Mouse (Mus musculus) hindbrain, embryonic 16.5 days (tissue): ENCODE measurements around the gene Tle6. TPM values are rescaled to one million over a fixed set of nuclear protein-coding genes. Genes with fewer than 3 reads are reported as not detected.

Experiments
- ATAC-seq: fragments of 200-750 bp; cut with Nextera tagmentation; 2 replicates; pipeline ENCODE4 v1.8.0; 2017; ENCODE audit warnings: moderate TSS enrichment, moderate library complexity
- H3K27ac ChIP-seq: fragments of 300-500 bp; sonication (generic); 2 replicates; pipeline ENCODE4 v1.5.1; 2014; ENCODE audit warnings: low read depth, mild to moderate bottlenecking, control low read depth, low read length, moderate library complexity
- H3K27me3 ChIP-seq: fragments of 300-500 bp; sonication (generic); replicated peaks from 2 replicates; pipeline ENCODE4 v1.6.1; 2014; ENCODE audit warnings: low read length; ENCODE audit not compliant: control insufficient read depth, insufficient read depth
- H3K36me3 ChIP-seq: fragments of 300-500 bp; sonication (generic); 2 replicates; pipeline ENCODE4 v1.6.1; 2014; ENCODE audit warnings: mild to moderate bottlenecking, low read length, moderate library complexity, mixed read lengths; ENCODE audit not compliant: control insufficient read depth, insufficient read depth
- H3K4me1 ChIP-seq: fragments of 300-500 bp; sonication (generic); 2 replicates; pipeline ENCODE4 v1.6.1; 2014; ENCODE audit warnings: low read depth, low read length; ENCODE audit not compliant: control insufficient read depth, insufficient read depth
- H3K4me2 ChIP-seq: fragments of 300-500 bp; sonication (generic); 2 replicates; pipeline ENCODE4 v1.6.1; 2014; ENCODE audit warnings: mild to moderate bottlenecking, low read length, control low read depth, moderate library complexity
- H3K4me3 ChIP-seq: fragments of 300-500 bp; sonication (generic); 2 replicates; pipeline ENCODE4 v1.5.1; 2014; ENCODE audit warnings: mild to moderate bottlenecking, low read length, control low read depth, moderate library complexity
- H3K9ac ChIP-seq: fragments of 300-500 bp; sonication (generic); 2 replicates; pipeline ENCODE4 v1.6.1; 2014; ENCODE audit warnings: low read depth, mild to moderate bottlenecking, control low read depth, low read length, moderate library complexity
- H3K9me3 ChIP-seq: fragments of 300-500 bp; sonication (generic); 2 replicates; pipeline ENCODE4 v1.6.1; 2014; ENCODE audit warnings: mild to moderate bottlenecking, low read length, moderate library complexity; ENCODE audit not compliant: control insufficient read depth
- WGBS: fragments of 180-500 bp; shearing (Covaris S2); extraction: QIAGEN DNeasy Blood & Tissue Kit; methylation state at CpG from one replicate; pipeline ENCODE4 v1.1.7; 2014; 5-methylcytosine and 5-hydroxymethylcytosine counted together
- polyA plus RNA-seq: library from polyadenylated mRNA; unstranded; fragments of >200 nt; fragmentation: Nextera tagmentation; extraction: Ambion mirVana; gene quantifications from 2 replicates; pipeline ENCODE4 v1.2.1, GENCODE M21; 2015

The Tle6 gene
- polyA plus RNA-seq, 1 experiment from 2014 or later, result 9.0 TPM

- no peak for ATAC-seq
- H3K27me3 ChIP-seq, result peaks cover 34% of the 10 kb centered on the region
Observed at GRCm38 (mm10) chr10:81588739-81589138, 12.1 kb downstream of the Tle6 start.

GRCm38 (mm10) chr10:81583347-81583746 is 17.5 kb downstream of the Tle6 start:
- no peaks in the 10 kb centered on the region for H3K9me3 ChIP-seq
- H3K36me3 ChIP-seq, result 0 out of 2 replicates have a peak, but pooled peaks cover 4% of the 10 kb centered on the region
- no peak overlapping the region for H3K27ac ChIP-seq
- H3K4me3 ChIP-seq, result no peak overlapping the region
- H3K27me3 ChIP-seq, result peaks cover 29% of the 10 kb centered on the region
- no peak for ATAC-seq
- no peak overlapping the region for H3K9ac ChIP-seq
- WGBS, result 41% methylated on average over 6 of the region's 6 CpGs
- H3K4me2 ChIP-seq, result no peak overlapping the region
- peaks cover 3% of the 10 kb centered on the region; the same call in 1 of the 2 replicates for H3K4me1 ChIP-seq

More at GRCm38 (mm10) chr10:81588739-81589138, 12.1 kb downstream of the Tle6 start:
- H3K36me3 ChIP-seq, result 0 out of 2 replicates have a peak, but pooled peaks cover 4% of the 10 kb centered on the region
- no peaks in the 10 kb centered on the region for H3K4me1 ChIP-seq
- H3K27ac ChIP-seq, result no peak overlapping the region
- H3K4me3 ChIP-seq, result no peak overlapping the region
- H3K9ac ChIP-seq, result no peak overlapping the region
- WGBS, result 66% methylated on average over 7 of the region's 7 CpGs
- H3K9me3 ChIP-seq, result no peaks in the 10 kb centered on the region
- no peak overlapping the region for H3K4me2 ChIP-seq

GRCm38 (mm10) chr10:81580441-81581070 is 20.3 kb downstream of the Tle6 start:
- Histone ChIP-seq H3K9me3 (no peaks in the 10 kb centered on the region), H3K4me3 (no peak overlapping the region), H3K27ac (no peak overlapping the region), H3K4me2 (no peak overlapping the region), H3K27me3 (peaks cover 32% of the 10 kb centered on the region), H3K9ac (no peak overlapping the region), H3K4me1 (peaks cover 10% of the 10 kb centered on the region), H3K36me3 (no peaks in the 10 kb centered on the region)
- no peak for ATAC-seq
- 58% methylated on average over 25 of the region's 25 CpGs for WGBS

GRCm38 (mm10) chr10:81579967-81580366 is 20.9 kb downstream of the Tle6 start:
- Histone ChIP-seq H3K9me3 (no peaks in the 10 kb centered on the region), H3K4me1 (peaks cover 13% of the 10 kb centered on the region), H3K4me3 (no peak overlapping the region), H3K27ac (no peak overlapping the region), H3K27me3 (peaks cover 32% of the 10 kb centered on the region), H3K9ac (no peak overlapping the region), H3K36me3 (no peaks in the 10 kb centered on the region), H3K4me2 (no peak overlapping the region)
- ATAC-seq, result no peak
- 59% methylated on average over 4 of the region's 4 CpGs for WGBS

- no peak overlapping the region; the same call in 1 of the 2 replicates for H3K27ac ChIP-seq
- no peak for ATAC-seq
- 0% methylated on average over 6 of the region's 6 CpGs for WGBS
- H3K9ac ChIP-seq, result peak overlapping the region; percentile 83
- H3K27me3 ChIP-seq, result peaks cover 24% of the 10 kb centered on the region
- no peaks in the 10 kb centered on the region for H3K36me3 ChIP-seq
- no peaks in the 10 kb centered on the region for H3K9me3 ChIP-seq
- H3K4me3 ChIP-seq, result peak overlapping the region; percentile 63
- peak overlapping the region; percentile 80 for H3K4me2 ChIP-seq
- peaks cover 27% of the 10 kb centered on the region for H3K4me1 ChIP-seq
Observed at GRCm38 (mm10) chr10:81575695-81576094, 25.2 kb downstream of the Tle6 start.

- WGBS, result under 1% methylated on average over 28 of the region's 30 CpGs
- Histone ChIP-seq H3K4me3 (peak overlapping the region; percentile 63), H3K36me3 (no peaks in the 10 kb centered on the region), H3K4me2 (peak overlapping the region; percentile 80), H3K27ac (peak overlapping the region; percentile 30; the same call in 1 of the 2 replicates), H3K27me3 (peaks cover 21% of the 10 kb centered on the region), H3K9ac (peak overlapping the region; percentile 83), H3K9me3 (no peaks in the 10 kb centered on the region), H3K4me1 (peaks cover 32% of the 10 kb centered on the region)
- no peak for ATAC-seq
Observed at GRCm38 (mm10) chr10:81575208-81575631, 25.7 kb downstream of the Tle6 start.

- peaks cover 15% of the 10 kb centered on the region for H3K27me3 ChIP-seq
- no peaks in the 10 kb centered on the region for H3K36me3 ChIP-seq
- peaks cover 33% of the 10 kb centered on the region for H3K4me1 ChIP-seq
Observed at GRCm38 (mm10) chr10:81574081-81575056, 26.5 kb downstream of the Tle6 start, which contains the start of gene Tle2. Gene Tle2, plus strand, starts transcription at chr10:81574561.

GRCm38 (mm10) chr10:81572975-81573374 is 27.9 kb downstream of the Tle6 start:
- WGBS, result 7% methylated on average over 9 of the region's 9 CpGs
- peaks cover 13% of the 10 kb centered on the region for H3K27me3 ChIP-seq
- no peak overlapping the region for H3K4me2 ChIP-seq
- H3K9me3 ChIP-seq, result no peaks in the 10 kb centered on the region
- peaks cover 43% of the 10 kb centered on the region for H3K4me1 ChIP-seq
- no peak overlapping the region for H3K9ac ChIP-seq
- no peaks in the 10 kb centered on the region for H3K36me3 ChIP-seq
- H3K4me3 ChIP-seq, result no peak overlapping the region
- ATAC-seq, result no peak
- H3K27ac ChIP-seq, result no peak overlapping the region

More at GRCm38 (mm10) chr10:81574081-81575056, 26.5 kb downstream of the Tle6 start, which contains the start of gene Tle2:
- peak within 1 kb of the TSS; percentile 83 for H3K9ac ChIP-seq
- peak within 1 kb of the TSS; percentile 63 for H3K4me3 ChIP-seq
- ATAC-seq, result no peak
- no peaks in the 10 kb centered on the region for H3K9me3 ChIP-seq
- WGBS, result 27% methylated on average over 9 of the region's 10 CpGs
- H3K4me2 ChIP-seq, result peak within 1 kb of the TSS; percentile 80
- H3K27ac ChIP-seq, result peak within 1 kb of the TSS; percentile 30; the same call in 1 of the 2 replicates
